Mouse (Mus musculus) intestine, embryonic 16.5 days (tissue): Measurements from ENCODE around the gene Gm20518. TPM values are rescaled to one million over a fixed set of nuclear protein-coding genes. Genes with fewer than 3 reads are reported as not detected.

Source experiments
- ATAC-seq: fragments of 200-750 bp; cut with Nextera tagmentation; 2 replicates; pipeline ENCODE4 v1.8.0; 2017; ENCODE audit warnings: moderate TSS enrichment, moderate library complexity
- H3K27ac ChIP-seq: fragments of 300-500 bp; sonication (generic); 2 replicates; pipeline ENCODE4 v1.5.1; 2014; ENCODE audit warnings: mild to moderate bottlenecking, low read length
- H3K27me3 ChIP-seq: fragments of 300-500 bp; sonication (generic); replicated peaks from 2 replicates; pipeline ENCODE4 v1.6.1; 2014; ENCODE audit warnings: low read length, control low read depth, mixed read lengths; ENCODE audit not compliant: control insufficient read depth, insufficient read depth
- H3K36me3 ChIP-seq: fragments of 300-500 bp; sonication (generic); 2 replicates; pipeline ENCODE4 v1.6.1; 2014; ENCODE audit warnings: low read length, control low read depth; ENCODE audit not compliant: control insufficient read depth, insufficient read depth
- H3K4me1 ChIP-seq: fragments of 300-500 bp; sonication (generic); 2 replicates; pipeline ENCODE4 v1.6.1; 2014; ENCODE audit warnings: low read length, control low read depth, mixed read lengths; ENCODE audit not compliant: control insufficient read depth, insufficient read depth
- H3K4me2 ChIP-seq: fragments of 300-500 bp; sonication (generic); 2 replicates; pipeline ENCODE4 v1.6.1; 2014; ENCODE audit warnings: low read depth, low read length, control low read depth
- H3K4me3 ChIP-seq: fragments of 300-500 bp; sonication (generic); 2 replicates; pipeline ENCODE4 v1.5.1; 2014; ENCODE audit warnings: mild to moderate bottlenecking, low read length
- H3K9ac ChIP-seq: fragments of 300-500 bp; sonication (generic); 2 replicates; pipeline ENCODE4 v1.6.1; 2014; ENCODE audit warnings: low read depth, low read length
- H3K9me3 ChIP-seq: fragments of 300-500 bp; sonication (generic); 2 replicates; pipeline ENCODE4 v1.6.1; 2016; ENCODE audit warnings: low read length, control low read depth; ENCODE audit not compliant: control insufficient read depth
- WGBS: fragments of 180-500 bp; shearing (Covaris S2); extraction: QIAGEN DNeasy Blood & Tissue Kit; methylation state at CpG from one replicate; pipeline ENCODE4 v1.1.7; 2014; 5-methylcytosine and 5-hydroxymethylcytosine counted together
- polyA plus RNA-seq: library from polyadenylated mRNA; unstranded; fragments of >200 nt; fragmentation: Nextera tagmentation; extraction: Ambion mirVana; gene quantifications from 2 replicates; pipeline ENCODE4 v1.2.1, GENCODE M21; 2015

Gm20518 gene
- polyA plus RNA-seq, 1 experiment from 2014 or later = 0.31 TPM

DNA sequence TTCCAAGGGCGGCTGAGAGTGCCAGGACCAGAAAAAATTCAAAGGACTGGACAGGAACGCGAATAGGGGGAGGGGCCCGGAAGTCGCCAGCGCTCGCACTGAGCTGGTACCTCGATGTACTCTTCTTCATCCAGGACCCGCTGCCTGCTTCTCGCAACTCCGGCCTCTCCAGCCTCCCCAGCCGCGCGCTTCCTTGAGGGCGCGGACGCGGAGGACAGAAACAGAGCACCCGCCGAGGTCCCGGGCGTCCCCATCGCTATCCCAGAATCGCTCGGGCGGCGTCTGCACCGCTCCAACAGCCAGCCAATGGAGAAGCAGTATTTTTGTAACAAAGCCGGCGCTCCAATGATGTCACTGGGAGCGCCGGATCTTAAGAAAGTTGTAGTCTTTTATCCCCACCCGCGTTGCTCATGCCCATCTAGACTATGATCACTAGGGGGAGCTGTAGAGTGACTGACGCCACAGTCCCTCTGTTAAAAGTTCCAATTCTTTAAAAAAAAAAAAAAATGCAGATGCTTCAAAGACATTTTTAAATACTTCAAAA is 19.7 kb upstream of the Gm20518 start, which contains the start of gene Ess2:
Ess2 (minus strand) TSS at position 297 of the 544 bp plus-strand sequence.
- ATAC-seq = peak; percentile 95

DNA sequence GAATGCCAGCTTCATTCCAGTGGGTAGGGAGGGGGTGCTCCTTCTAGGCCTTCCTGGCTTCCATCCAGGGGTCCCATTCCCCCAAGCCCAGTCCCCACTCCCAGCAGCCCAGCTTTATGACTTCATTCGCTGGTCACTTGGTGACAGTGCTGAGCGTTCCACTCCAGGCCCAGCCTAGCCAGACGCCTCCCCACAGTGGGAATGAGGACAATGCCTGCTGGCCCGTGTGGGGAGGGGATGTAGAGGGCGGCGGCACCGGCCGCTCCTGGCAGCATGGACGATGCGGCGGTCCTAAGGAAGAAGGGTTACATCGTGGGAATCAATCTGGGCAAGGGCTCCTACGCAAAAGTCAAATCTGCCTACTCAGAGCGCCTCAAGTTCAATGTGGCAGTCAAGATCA is 7.0 kb upstream of the Gm20518 start, which contains the start of the genes Dgcr2 and Tssk2:
Dgcr2 (minus strand) TSS at position 101 of the 400 bp plus-strand sequence.
Tssk2 (plus strand) TSS at position 176 of the 400 bp plus-strand sequence.
- no peaks in the 10 kb centered on the region for H3K27me3 ChIP-seq
- H3K4me1 ChIP-seq = no peaks in the 10 kb centered on the region
- H3K36me3 ChIP-seq = peaks cover 21% of the 10 kb centered on the region; the same call in 1 of the 2 replicates
- no peak for ATAC-seq
- H3K9ac ChIP-seq = no peak within 1 kb of the TSS
- no peak within 1 kb of the TSS for H3K27ac ChIP-seq
- H3K4me2 ChIP-seq = no peak within 1 kb of the TSS
- H3K9me3 ChIP-seq = no peaks in the 10 kb centered on the region
- H3K4me3 ChIP-seq = no peak within 1 kb of the TSS
- WGBS = 92% methylated on average over 14 of the region's 14 CpGs

More for the DNA sequence above, 19.7 kb upstream of the Gm20518 start, which contains the start of gene Ess2:
- H3K36me3 ChIP-seq = peaks cover 6% of the 10 kb centered on the region
- H3K4me1 ChIP-seq = peaks cover 14% of the 10 kb centered on the region
- H3K27me3 ChIP-seq = peaks cover 45% of the 10 kb centered on the region
- H3K27ac ChIP-seq = peak within 1 kb of the TSS; percentile 24; the same call in 1 of the 2 replicates
- peak within 1 kb of the TSS; percentile 70 for H3K4me3 ChIP-seq
- under 1% methylated on average over 35 of the region's 35 CpGs for WGBS
- peak within 1 kb of the TSS; percentile 68 for H3K4me2 ChIP-seq
- H3K9me3 ChIP-seq = no peaks in the 10 kb centered on the region
- H3K9ac ChIP-seq = peak within 1 kb of the TSS; percentile 74

DNA sequence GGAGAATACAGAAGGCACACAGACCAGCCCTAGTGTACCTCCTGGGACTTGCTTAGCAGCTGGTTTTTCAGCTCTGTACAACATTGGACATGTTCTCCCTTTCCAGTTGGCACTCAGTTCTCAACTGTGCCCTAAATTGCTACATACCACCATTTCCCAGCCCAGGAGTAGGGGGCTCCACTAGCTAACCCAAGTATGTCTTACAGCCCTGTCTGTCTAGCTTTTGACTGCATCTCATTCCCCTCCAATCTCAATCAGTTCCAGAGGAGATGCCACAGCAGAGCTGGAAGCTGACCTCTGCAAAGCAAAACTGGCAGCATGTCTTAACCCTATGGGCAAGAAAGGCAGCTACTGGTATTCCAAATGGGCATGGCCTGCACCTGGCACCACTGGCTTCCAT is 4.6 kb upstream of the Gm20518 start:
- no peaks in the 10 kb centered on the region for H3K27me3 ChIP-seq
- no peak overlapping the region for H3K9ac ChIP-seq
- no peak overlapping the region for H3K27ac ChIP-seq
- no peak overlapping the region for H3K4me2 ChIP-seq
- H3K36me3 ChIP-seq = peaks cover 9% of the 10 kb centered on the region; the same call in 1 of the 2 replicates
- H3K9me3 ChIP-seq = no peaks in the 10 kb centered on the region
- no peak for ATAC-seq
- no peak overlapping the region for H3K4me3 ChIP-seq
- peaks cover 4% of the 10 kb centered on the region; the same call in 1 of the 2 replicates for H3K4me1 ChIP-seq

- no peak for ATAC-seq
- Histone ChIP-seq H3K9ac (no peak within 1 kb of the TSS), H3K4me3 (no peak within 1 kb of the TSS), H3K4me2 (no peak within 1 kb of the TSS), H3K27me3 (no peaks in the 10 kb centered on the region), H3K9me3 (no peaks in the 10 kb centered on the region), H3K27ac (no peak within 1 kb of the TSS), H3K4me1 (peaks cover 16% of the 10 kb centered on the region), H3K36me3 (no peaks in the 10 kb centered on the region)
- WGBS = 88% methylated on average over 2 of the region's 2 CpGs
These were observed 2.5 kb upstream of the Gm20518 start, which contains the start of gene Tssk1 for GRCm38 (mm10) chr16:17893923-17894322. Tssk1 (plus strand) TSS chr16:17894223.

- 60% methylated on average over 3 of the region's 3 CpGs for WGBS
- no peak overlapping the region for H3K27ac ChIP-seq
- no peak for ATAC-seq
- no peak overlapping the region for H3K4me3 ChIP-seq
- H3K9me3 ChIP-seq = no peaks in the 10 kb centered on the region
- no peak overlapping the region for H3K9ac ChIP-seq
- peaks cover 16% of the 10 kb centered on the region for H3K4me1 ChIP-seq
- no peak overlapping the region for H3K4me2 ChIP-seq
- H3K27me3 ChIP-seq = no peaks in the 10 kb centered on the region
- H3K36me3 ChIP-seq = no peaks in the 10 kb centered on the region
These were observed 1.1 kb upstream of the Gm20518 start for GRCm38 (mm10) chr16:17892606-17893005.

GRCm38 (mm10) chr16:17890917-17891566 is 429 bp downstream of the Gm20518 start:
- Histone ChIP-seq H3K9me3 (no peaks in the 10 kb centered on the region), H3K27ac (peak overlapping the region; percentile 95), H3K9ac (peak overlapping the region; percentile 99), H3K4me2 (peak overlapping the region; percentile 89), H3K4me3 (peak overlapping the region; percentile 97), H3K4me1 (peaks cover 16% of the 10 kb centered on the region), H3K27me3 (no peaks in the 10 kb centered on the region), H3K36me3 (no peaks in the 10 kb centered on the region)
- peak; percentile 76 for ATAC-seq
- under 1% methylated on average over 44 of the region's 44 CpGs for WGBS

DNA sequence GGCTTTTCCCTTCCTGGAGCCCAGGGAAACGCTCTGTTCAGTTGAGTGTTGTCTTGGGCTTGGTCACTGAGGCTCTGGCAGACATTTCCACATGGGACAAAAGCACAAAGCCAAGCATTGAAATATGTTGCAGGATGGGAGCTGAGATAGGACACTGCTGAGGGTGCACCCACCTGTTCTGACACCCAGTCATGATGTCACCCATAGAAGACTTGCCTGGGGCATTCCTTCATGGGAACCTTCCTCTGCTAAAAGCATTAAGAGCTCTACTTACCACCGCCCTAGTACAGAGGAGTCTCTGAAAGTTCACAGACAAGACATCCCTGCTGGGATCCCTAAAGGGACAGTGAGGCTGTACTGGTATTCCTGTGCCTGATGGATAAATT is 1.1 kb downstream of the Gm20518 start:
- no peak for ATAC-seq
- 34% methylated on average over 2 of the region's 2 CpGs for WGBS
- H3K4me2 ChIP-seq = peak overlapping the region; percentile 89

GRCm38 (mm10) chr16:17889689-17890341 is 1.7 kb downstream of the Gm20518 start:
- Histone ChIP-seq H3K4me2 (peak overlapping the region; percentile 89), H3K4me1 (peaks cover 19% of the 10 kb centered on the region), H3K9me3 (no peaks in the 10 kb centered on the region), H3K27ac (no peak overlapping the region), H3K36me3 (no peaks in the 10 kb centered on the region), H3K9ac (peak overlapping the region; percentile 99; the same call in 1 of the 2 replicates), H3K4me3 (peak overlapping the region; percentile 97), H3K27me3 (no peaks in the 10 kb centered on the region)
- ATAC-seq = no peak
- 85% methylated on average over 6 of the region's 6 CpGs for WGBS

More for the DNA sequence above, 1.1 kb downstream of the Gm20518 start:
- Histone ChIP-seq H3K4me3 (peak overlapping the region; percentile 97), H3K9ac (peak overlapping the region; percentile 99), H3K27me3 (no peaks in the 10 kb centered on the region), H3K4me1 (peaks cover 19% of the 10 kb centered on the region), H3K36me3 (no peaks in the 10 kb centered on the region), H3K27ac (no peak overlapping the region), H3K9me3 (no peaks in the 10 kb centered on the region)

- no peak for ATAC-seq
- 70% methylated on average over 6 of the region's 6 CpGs for WGBS
These were observed 7.4 kb downstream of the Gm20518 start for GRCm38 (mm10) chr16:17884116-17884515.

More at GRCm38 (mm10) chr16:17884116-17884515, 7.4 kb downstream of the Gm20518 start:
- no peaks in the 10 kb centered on the region for H3K27me3 ChIP-seq
- H3K9ac ChIP-seq = no peak overlapping the region
- H3K4me2 ChIP-seq = no peak overlapping the region
- H3K27ac ChIP-seq = no peak overlapping the region
- H3K4me1 ChIP-seq = peaks cover 11% of the 10 kb centered on the region
- no peak overlapping the region for H3K4me3 ChIP-seq
- H3K36me3 ChIP-seq = peaks cover 3% of the 10 kb centered on the region; the same call in 1 of the 2 replicates
- H3K9me3 ChIP-seq = no peaks in the 10 kb centered on the region
